Mouse (Mus musculus): ENCODE results near the gene Olfr1111. TPM values are rescaled to one million over a fixed set of nuclear protein-coding genes. Genes with fewer than 3 reads are reported as not detected.

Olfr1111 gene
- not detected in 2 replicates for polyA plus RNA-seq (2012; rRNA removed)

DNA sequence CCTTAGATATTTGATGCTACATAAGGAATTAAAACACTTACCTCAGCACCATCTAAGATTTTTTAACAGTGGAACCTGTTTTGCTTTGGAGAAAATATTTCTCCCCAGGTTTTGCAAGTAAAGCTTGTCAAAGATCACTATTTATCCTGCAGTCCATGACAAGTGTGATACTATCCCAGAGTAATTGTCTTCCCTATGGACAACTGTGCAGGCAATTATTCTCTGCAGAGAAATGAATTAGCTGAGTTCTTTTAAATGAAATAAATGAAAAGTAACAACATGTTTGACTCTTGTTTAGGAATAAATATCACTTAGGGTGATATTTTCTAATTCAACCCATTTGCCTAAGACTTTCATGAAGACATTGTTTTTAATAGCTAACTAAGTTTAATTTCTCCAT is at the start of gene Olfr1111:
TSS of gene Olfr1111 (minus strand) at position 101 of the 400 bp plus-strand sequence.

DNA sequence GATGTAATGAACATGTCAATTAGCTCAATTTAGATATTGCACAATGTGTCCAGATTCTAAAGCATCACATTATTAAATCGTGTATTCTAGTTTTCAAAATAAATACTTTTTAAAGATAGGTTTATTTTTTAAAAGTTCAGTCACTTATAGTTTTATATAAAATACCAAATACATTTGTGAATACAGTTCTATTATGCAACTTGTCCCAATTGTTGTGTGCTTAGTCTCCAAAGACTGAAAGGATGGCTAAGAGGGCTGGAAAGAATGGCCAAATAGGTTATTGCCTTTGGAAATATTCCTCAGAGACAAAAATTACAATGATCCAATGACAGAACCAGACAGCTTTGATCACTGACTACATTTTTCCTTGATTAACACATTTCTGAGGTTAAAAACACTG is 35.1 kb upstream of the Olfr1111 start, which contains the start of gene Olfr1112:
TSS of gene Olfr1112 (plus strand) at position 301 of the 400 bp plus-strand sequence.

DNA sequence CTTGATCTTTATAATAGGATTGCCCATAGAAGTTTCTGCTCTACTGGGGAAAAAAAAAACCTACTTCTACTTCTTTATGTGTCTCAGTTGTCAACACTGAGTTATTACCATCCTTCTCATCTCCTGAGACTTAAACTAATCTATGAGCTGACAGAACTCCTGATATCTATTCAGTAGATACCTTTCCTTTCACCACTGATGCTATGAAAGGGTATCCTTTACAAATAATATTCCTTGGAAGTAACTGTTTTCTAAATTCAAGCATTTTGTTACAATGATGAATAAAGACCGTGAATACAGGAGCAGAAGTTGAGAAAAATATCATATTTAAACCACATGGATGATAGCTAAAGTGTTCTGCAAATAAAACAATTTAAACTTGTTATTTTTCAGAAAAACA is 12.2 kb downstream of the Olfr1111 start, which contains the start of gene Olfr1110:
TSS of gene Olfr1110 (minus strand) at position 101 of the 400 bp plus-strand sequence.

DNA sequence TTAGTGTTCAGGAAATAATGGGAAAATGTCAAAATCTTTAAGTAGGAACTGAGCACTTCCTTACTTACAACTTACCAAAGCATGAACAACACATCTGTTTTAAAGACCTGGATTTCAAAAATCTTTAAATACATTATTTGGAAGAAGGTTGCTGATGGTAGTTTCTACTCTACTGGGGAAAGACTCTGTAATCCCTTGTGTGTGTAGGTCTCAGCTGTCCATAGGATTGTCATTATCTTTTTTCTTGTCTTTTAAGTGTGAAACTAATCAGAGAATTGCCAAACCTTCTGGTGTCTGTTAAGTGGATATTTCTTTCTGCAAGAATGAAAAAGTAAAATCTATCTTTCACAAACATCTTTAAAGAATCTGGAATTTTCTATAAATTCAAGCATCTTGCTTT is 38.0 kb downstream of the Olfr1111 start, which contains the start of gene Olfr259:
TSS of gene Olfr259 (minus strand) at position 101 of the 400 bp plus-strand sequence.

Other genes starting within 250 kb of the Olfr1111 start
- not detected in 2 replicates for gene Olfr1098, start 228.1 kb downstream of the Olfr1111 start, polyA plus RNA-seq (2012; rRNA removed)
- gene Olfr1099, start 191.9 kb downstream of the Olfr1111 start, polyA plus RNA-seq (2012; rRNA removed), result not detected in 2 replicates
- gene Olfr1100, start 172.7 kb downstream of the Olfr1111 start, polyA plus RNA-seq (2012; rRNA removed), result not detected in 2 replicates
- gene Olfr1101, start 161.4 kb downstream of the Olfr1111 start, polyA plus RNA-seq (2012; rRNA removed), result not detected in 2 replicates
- gene Olfr1102, start 154.2 kb downstream of the Olfr1111 start, polyA plus RNA-seq (2012; rRNA removed), result not detected in 2 replicates
- not detected in 2 replicates for gene Olfr1104, start 125.5 kb downstream of the Olfr1111 start, polyA plus RNA-seq (2012; rRNA removed)
- gene Olfr1105, start 116.1 kb downstream of the Olfr1111 start, polyA plus RNA-seq (2012; rRNA removed), result not detected in 2 replicates
- not detected in 2 replicates for gene Olfr1106, start 100.4 kb downstream of the Olfr1111 start, polyA plus RNA-seq (2012; rRNA removed)
- gene Olfr1107, start 76.8 kb downstream of the Olfr1111 start, polyA plus RNA-seq (2012; rRNA removed), result not detected in 2 replicates
- not detected in 2 replicates for gene Olfr1109, start 56.6 kb downstream of the Olfr1111 start, polyA plus RNA-seq (2012; rRNA removed)
- not detected in 2 replicates for gene Olfr259, start 38.1 kb downstream of the Olfr1111 start, polyA plus RNA-seq (2012; rRNA removed)
- not detected in 2 replicates for gene Olfr1110, start 12.3 kb downstream of the Olfr1111 start, polyA plus RNA-seq (2012; rRNA removed)
- gene Olfr1112, start 35.2 kb upstream of the Olfr1111 start, polyA plus RNA-seq (2012; rRNA removed), result not detected in 2 replicates
- gene Olfr1113, start 56.3 kb upstream of the Olfr1111 start, polyA plus RNA-seq (2012; rRNA removed), result not detected in 2 replicates
- gene Olfr1115, start 95.4 kb upstream of the Olfr1111 start, polyA plus RNA-seq (2012; rRNA removed), result not detected in 2 replicates
- not detected in 2 replicates for gene Olfr1116, start 114.9 kb upstream of the Olfr1111 start, polyA plus RNA-seq (2012; rRNA removed)
- gene Olfr1118, start 155.0 kb upstream of the Olfr1111 start, polyA plus RNA-seq (2012; rRNA removed), result not detected in 2 replicates
- not detected in 2 replicates for gene Olfr1120, start 202.2 kb upstream of the Olfr1111 start, polyA plus RNA-seq (2012; rRNA removed)
- not detected in 2 replicates for gene Olfr1121, start 217.3 kb upstream of the Olfr1111 start, polyA plus RNA-seq (2012; rRNA removed)
- not detected in 2 replicates for gene Olfr1122, start 233.2 kb upstream of the Olfr1111 start, polyA plus RNA-seq (2012; rRNA removed)

All from stomach, adult 2 months (tissue).